Mouse (Mus musculus) lung, embryonic 16.5 days (tissue): ENCODE measurements at regions not wholly inside any gene's neighbourhood (a gene's known extent, or its start where the extent isn't known, plus 50 kb on each side); places are given as distances from the start of the nearest gene placed in this dataset.

ENCODE experiments used
- ATAC-seq: fragments of 200-750 bp; cut with Nextera tagmentation; 2 replicates; pipeline ENCODE4 v1.8.0; 2017; ENCODE audit warnings: low read depth, mild to moderate bottlenecking, moderate library complexity
- H3K27ac ChIP-seq: fragments of 300-500 bp; sonication (generic); 2 replicates; pipeline ENCODE4 v1.5.1; 2014; ENCODE audit warnings: mild to moderate bottlenecking, control low read depth, low read length
- H3K27me3 ChIP-seq: fragments of 300-500 bp; sonication (generic); 2 replicates; pipeline ENCODE4 v1.6.1; 2014; ENCODE audit warnings: low read depth, low read length, mixed read lengths; ENCODE audit not compliant: control insufficient read depth, insufficient read depth
- H3K36me3 ChIP-seq: fragments of 300-500 bp; sonication (generic); 2 replicates; pipeline ENCODE4 v1.6.1; 2014; ENCODE audit warnings: low read length; ENCODE audit not compliant: control insufficient read depth, insufficient read depth
- H3K4me1 ChIP-seq: fragments of 300-500 bp; sonication (generic); replicated peaks from 2 replicates; pipeline ENCODE4 v1.6.1; 2014; ENCODE audit warnings: low read length, mixed read lengths; ENCODE audit not compliant: control insufficient read depth, insufficient read depth
- H3K4me2 ChIP-seq: fragments of 300-500 bp; sonication (generic); 2 replicates; pipeline ENCODE4 v1.6.1; 2014; ENCODE audit warnings: low read depth, low read length, control low read depth
- H3K4me3 ChIP-seq: fragments of 300-500 bp; sonication (generic); 2 replicates; pipeline ENCODE4 v1.5.1; 2014; ENCODE audit warnings: mild to moderate bottlenecking, low read length, control low read depth
- H3K9ac ChIP-seq: fragments of 300-500 bp; sonication (generic); 2 replicates; pipeline ENCODE4 v1.6.1; 2014; ENCODE audit warnings: low read length, control low read depth
- H3K9me3 ChIP-seq: fragments of 300-500 bp; sonication (generic); 2 replicates; pipeline ENCODE4 v1.6.1; 2016; ENCODE audit warnings: low read length; ENCODE audit not compliant: control insufficient read depth
- WGBS: fragments of 180-500 bp; shearing (Covaris S2); extraction: QIAGEN DNeasy Blood & Tissue Kit; methylation state at CpG from one replicate; pipeline ENCODE4 v1.1.7; 2014; 5-methylcytosine and 5-hydroxymethylcytosine counted together

- H3K27me3 ChIP-seq, result no peaks in the 10 kb centered on the region
- WGBS, result 40% methylated on average over 3 of the region's 3 CpGs
- H3K9me3 ChIP-seq, result no peaks in the 10 kb centered on the region
- no peak overlapping the region for H3K9ac ChIP-seq
- no peaks in the 10 kb centered on the region for H3K4me1 ChIP-seq
- H3K4me3 ChIP-seq, result no peak overlapping the region
- no peak overlapping the region for H3K4me2 ChIP-seq
- no peak overlapping the region for H3K27ac ChIP-seq
- H3K36me3 ChIP-seq, result no peaks in the 10 kb centered on the region
- no peak for ATAC-seq
These were observed 457.2 kb upstream of the Nova1 start for GRCm38 (mm10) chr12:47275904-47276303.

GRCm38 (mm10) chr12:47272309-47272708 lies 453.6 kb upstream of the Nova1 start:
- Histone ChIP-seq H3K4me2 (no peak overlapping the region), H3K4me3 (no peak overlapping the region), H3K9ac (no peak overlapping the region), H3K27me3 (no peaks in the 10 kb centered on the region), H3K4me1 (no peaks in the 10 kb centered on the region), H3K9me3 (no peaks in the 10 kb centered on the region), H3K27ac (no peak overlapping the region), H3K36me3 (no peaks in the 10 kb centered on the region)
- 75% methylated on average over 2 of the region's 2 CpGs for WGBS
- no peak for ATAC-seq

- WGBS, result 47% methylated on average over 1 of the region's 1 CpGs
- H3K4me1 ChIP-seq, result no peaks in the 10 kb centered on the region
These were observed 445.4 kb upstream of the Nova1 start for GRCm38 (mm10) chr12:47264118-47264517.

GRCm38 (mm10) chr12:47263408-47263807 lies 444.7 kb upstream of the Nova1 start:
- no peak for ATAC-seq
- no peak overlapping the region for H3K27ac ChIP-seq
- no peak overlapping the region for H3K4me2 ChIP-seq
- H3K4me3 ChIP-seq, result no peak overlapping the region
- no peaks in the 10 kb centered on the region for H3K36me3 ChIP-seq
- no peak overlapping the region for H3K9ac ChIP-seq
- H3K4me1 ChIP-seq, result no peaks in the 10 kb centered on the region
- no peaks in the 10 kb centered on the region for H3K27me3 ChIP-seq
- WGBS, result 34% methylated on average over 1 of the region's 1 CpGs
- no peaks in the 10 kb centered on the region for H3K9me3 ChIP-seq

More at GRCm38 (mm10) chr12:47264118-47264517, 445.4 kb upstream of the Nova1 start:
- Histone ChIP-seq H3K27me3 (no peaks in the 10 kb centered on the region), H3K9ac (no peak overlapping the region), H3K36me3 (no peaks in the 10 kb centered on the region), H3K4me2 (no peak overlapping the region), H3K4me3 (no peak overlapping the region), H3K27ac (no peak overlapping the region), H3K9me3 (no peaks in the 10 kb centered on the region)
- no peak for ATAC-seq

GRCm38 (mm10) chr12:47252306-47252705 lies 433.6 kb upstream of the Nova1 start:
- ATAC-seq, result no peak
- Histone ChIP-seq H3K4me1 (no peaks in the 10 kb centered on the region), H3K9ac (no peak overlapping the region), H3K4me2 (no peak overlapping the region), H3K4me3 (no peak overlapping the region), H3K27me3 (no peaks in the 10 kb centered on the region), H3K27ac (no peak overlapping the region), H3K9me3 (no peaks in the 10 kb centered on the region), H3K36me3 (no peaks in the 10 kb centered on the region)

- WGBS, result 50% methylated on average over 3 of the region's 3 CpGs
- Histone ChIP-seq H3K9ac (no peak overlapping the region), H3K9me3 (no peaks in the 10 kb centered on the region), H3K4me2 (no peak overlapping the region), H3K27me3 (no peaks in the 10 kb centered on the region), H3K27ac (no peak overlapping the region), H3K4me1 (no peaks in the 10 kb centered on the region), H3K36me3 (no peaks in the 10 kb centered on the region), H3K4me3 (no peak overlapping the region)
- no peak for ATAC-seq
These were observed 425.1 kb upstream of the Nova1 start for GRCm38 (mm10) chr12:47243623-47244514.

GRCm38 (mm10) chr12:47220016-47220415 lies 401.3 kb upstream of the Nova1 start:
- no peaks in the 10 kb centered on the region for H3K27me3 ChIP-seq
- H3K9ac ChIP-seq, result no peak overlapping the region
- no peak overlapping the region for H3K4me2 ChIP-seq
- no peak overlapping the region for H3K27ac ChIP-seq
- no peak overlapping the region for H3K4me3 ChIP-seq
- no peaks in the 10 kb centered on the region for H3K4me1 ChIP-seq
- no peak for ATAC-seq
- H3K9me3 ChIP-seq, result no peaks in the 10 kb centered on the region
- WGBS, result 33% methylated on average over 4 of the region's 4 CpGs
- no peaks in the 10 kb centered on the region for H3K36me3 ChIP-seq

- no peaks in the 10 kb centered on the region for H3K36me3 ChIP-seq
- no peak overlapping the region for H3K4me3 ChIP-seq
- no peak overlapping the region for H3K27ac ChIP-seq
- H3K4me1 ChIP-seq, result no peaks in the 10 kb centered on the region
- 32% methylated on average over 2 of the region's 2 CpGs for WGBS
- ATAC-seq, result no peak
- H3K9me3 ChIP-seq, result no peaks in the 10 kb centered on the region
- H3K27me3 ChIP-seq, result no peaks in the 10 kb centered on the region
- no peak overlapping the region for H3K4me2 ChIP-seq
- H3K9ac ChIP-seq, result no peak overlapping the region
These were observed 400.6 kb upstream of the Nova1 start for GRCm38 (mm10) chr12:47219340-47219739.

GRCm38 (mm10) chr12:47211417-47212104 lies 392.8 kb upstream of the Nova1 start:
- no peaks in the 10 kb centered on the region for H3K27me3 ChIP-seq
- 73% methylated on average over 4 of the region's 4 CpGs for WGBS
- no peak for ATAC-seq

More at GRCm38 (mm10) chr12:47211417-47212104, 392.8 kb upstream of the Nova1 start:
- H3K27ac ChIP-seq, result no peak overlapping the region
- no peak overlapping the region for H3K4me2 ChIP-seq
- H3K4me1 ChIP-seq, result no peaks in the 10 kb centered on the region
- no peak overlapping the region for H3K4me3 ChIP-seq
- no peak overlapping the region for H3K9ac ChIP-seq
- no peaks in the 10 kb centered on the region for H3K36me3 ChIP-seq
- H3K9me3 ChIP-seq, result no peaks in the 10 kb centered on the region
